Mouse (Mus musculus) neural tube, embryonic 14.5 days (tissue): ENCODE results near the gene Strn4. TPM values are rescaled to one million over a fixed set of nuclear protein-coding genes. Genes with fewer than 3 reads are reported as not detected.

Experiments used
- ATAC-seq: fragments of 200-750 bp; cut with Nextera tagmentation; 2 replicates; pipeline ENCODE4 v1.8.0; 2017; ENCODE audit warnings: low read depth, mild to moderate bottlenecking, moderate TSS enrichment, moderate library complexity
- H3K27ac ChIP-seq: fragments of 300-500 bp; sonication (generic); 2 replicates; pipeline ENCODE4 v1.5.1; 2014; ENCODE audit warnings: low read depth, mild to moderate bottlenecking, control low read depth, low read length, moderate library complexity, mixed read lengths
- H3K27me3 ChIP-seq: fragments of 300-500 bp; sonication (generic); 2 replicates; pipeline ENCODE4 v1.6.1; 2014; ENCODE audit warnings: low read length; ENCODE audit not compliant: control insufficient read depth, insufficient read depth
- H3K36me3 ChIP-seq: fragments of 300-500 bp; sonication (generic); 2 replicates; pipeline ENCODE4 v1.6.1; 2014; ENCODE audit warnings: low read length, mixed read lengths; ENCODE audit not compliant: control insufficient read depth, insufficient read depth
- H3K4me1 ChIP-seq: fragments of 300-500 bp; sonication (generic); 2 replicates; pipeline ENCODE4 v1.6.1; 2014; ENCODE audit warnings: low read length; ENCODE audit not compliant: control insufficient read depth, insufficient read depth
- H3K4me2 ChIP-seq: fragments of 300-500 bp; sonication (generic); 2 replicates; pipeline ENCODE4 v1.6.1; 2014; ENCODE audit warnings: mild to moderate bottlenecking, low read depth, low read length, control low read depth
- H3K4me3 ChIP-seq: fragments of 300-500 bp; sonication (generic); 2 replicates; pipeline ENCODE4 v1.5.1; 2014; ENCODE audit warnings: low read depth, low read length, control low read depth, mixed read lengths
- H3K9ac ChIP-seq: fragments of 300-500 bp; sonication (generic); replicated peaks from 2 replicates; pipeline ENCODE4 v1.6.1; 2014; ENCODE audit warnings: low read depth, mild to moderate bottlenecking, control low read depth, low read length, mixed read lengths
- H3K9me3 ChIP-seq: fragments of 300-500 bp; sonication (generic); 2 replicates; pipeline ENCODE4 v1.6.1; 2016; ENCODE audit warnings: low read length; ENCODE audit not compliant: control insufficient read depth
- WGBS: fragments of 180-500 bp; shearing (Covaris S2); extraction: QIAGEN DNeasy Blood & Tissue Kit; methylation state at CpG from one replicate; pipeline ENCODE4 v1.1.7; 2014; 5-methylcytosine and 5-hydroxymethylcytosine counted together
- polyA plus RNA-seq: library from polyadenylated mRNA; unstranded; fragments of >200 nt; fragmentation: Nextera tagmentation; extraction: Ambion mirVana; gene quantifications from 2 replicates; pipeline ENCODE4 v1.2.1, GENCODE M21; 2014

Strn4 gene
- polyA plus RNA-seq, 1 experiment from 2014 or later: 191 TPM

GRCm38 (mm10) chr7:16783224-16783688 is 32.4 kb upstream of the Strn4 start:
- peaks cover 8% of the 10 kb centered on the region; the same call in 1 of the 2 replicates for H3K4me1 ChIP-seq
- no peaks in the 10 kb centered on the region for H3K36me3 ChIP-seq
- no peak overlapping the region for H3K27ac ChIP-seq
- H3K4me3 ChIP-seq: no peak overlapping the region; the same call in 1 of the 2 replicates
- H3K9me3 ChIP-seq: no peaks in the 10 kb centered on the region
- H3K27me3 ChIP-seq: no peaks in the 10 kb centered on the region
- H3K9ac ChIP-seq: no peak overlapping the region
- WGBS: 28% methylated on average over 10 of the region's 10 CpGs
- H3K4me2 ChIP-seq: peak overlapping the region; percentile 88; the same call in 1 of the 2 replicates
- no peak for ATAC-seq

GRCm38 (mm10) chr7:16783758-16784415 is 31.8 kb upstream of the Strn4 start:
- H3K4me3 ChIP-seq: no peak overlapping the region
- no peak for ATAC-seq
- H3K9me3 ChIP-seq: no peaks in the 10 kb centered on the region
- H3K27ac ChIP-seq: no peak overlapping the region
- WGBS: 43% methylated on average over 17 of the region's 17 CpGs
- no peak overlapping the region for H3K9ac ChIP-seq
- no peaks in the 10 kb centered on the region for H3K27me3 ChIP-seq
- peak overlapping the region; percentile 88; the same call in 1 of the 2 replicates for H3K4me2 ChIP-seq
- no peaks in the 10 kb centered on the region for H3K36me3 ChIP-seq
- peaks cover 8% of the 10 kb centered on the region; the same call in 1 of the 2 replicates for H3K4me1 ChIP-seq

GRCm38 (mm10) chr7:16784498-16784976 is 31.2 kb upstream of the Strn4 start:
- ATAC-seq: no peak
- Histone ChIP-seq H3K27ac (no peak overlapping the region), H3K27me3 (no peaks in the 10 kb centered on the region), H3K9me3 (no peaks in the 10 kb centered on the region), H3K4me2 (no peak overlapping the region), H3K9ac (no peak overlapping the region), H3K4me1 (peaks cover 8% of the 10 kb centered on the region; the same call in 1 of the 2 replicates), H3K36me3 (no peaks in the 10 kb centered on the region), H3K4me3 (no peak overlapping the region)
- WGBS: 61% methylated on average over 10 of the region's 10 CpGs

- WGBS: 79% methylated on average over 8 of the region's 8 CpGs
- no peak overlapping the region for H3K4me2 ChIP-seq
- no peaks in the 10 kb centered on the region for H3K9me3 ChIP-seq
- H3K9ac ChIP-seq: no peak overlapping the region
- ATAC-seq: no peak
- no peak overlapping the region for H3K4me3 ChIP-seq
- H3K27me3 ChIP-seq: no peaks in the 10 kb centered on the region
- H3K4me1 ChIP-seq: peaks cover 8% of the 10 kb centered on the region; the same call in 1 of the 2 replicates
- no peaks in the 10 kb centered on the region for H3K36me3 ChIP-seq
- no peak overlapping the region for H3K27ac ChIP-seq
These were observed 30.1 kb upstream of the Strn4 start for GRCm38 (mm10) chr7:16785541-16786083.

GRCm38 (mm10) chr7:16792316-16792715 is 23.4 kb upstream of the Strn4 start:
- no peak overlapping the region for H3K4me3 ChIP-seq
- no peaks in the 10 kb centered on the region for H3K9me3 ChIP-seq

GRCm38 (mm10) chr7:16793010-16793725 is 22.5 kb upstream of the Strn4 start:
- H3K9me3 ChIP-seq: no peaks in the 10 kb centered on the region
- 93% methylated on average over 19 of the region's 19 CpGs for WGBS
- H3K4me2 ChIP-seq: no peak overlapping the region
- H3K4me3 ChIP-seq: no peak overlapping the region
- no peak overlapping the region for H3K9ac ChIP-seq
- no peaks in the 10 kb centered on the region for H3K4me1 ChIP-seq
- no peak overlapping the region for H3K27ac ChIP-seq
- H3K27me3 ChIP-seq: no peaks in the 10 kb centered on the region
- ATAC-seq: no peak
- no peaks in the 10 kb centered on the region for H3K36me3 ChIP-seq

More at GRCm38 (mm10) chr7:16792316-16792715, 23.4 kb upstream of the Strn4 start:
- 80% methylated on average over 5 of the region's 5 CpGs for WGBS
- H3K36me3 ChIP-seq: no peaks in the 10 kb centered on the region
- H3K4me2 ChIP-seq: no peak overlapping the region
- no peak for ATAC-seq
- H3K27ac ChIP-seq: no peak overlapping the region
- H3K9ac ChIP-seq: no peak overlapping the region
- no peaks in the 10 kb centered on the region for H3K27me3 ChIP-seq
- H3K4me1 ChIP-seq: no peaks in the 10 kb centered on the region

- ATAC-seq: no peak
- no peak overlapping the region for H3K27ac ChIP-seq
- no peaks in the 10 kb centered on the region for H3K9me3 ChIP-seq
- no peaks in the 10 kb centered on the region for H3K27me3 ChIP-seq
- H3K9ac ChIP-seq: no peak overlapping the region
- no peaks in the 10 kb centered on the region for H3K4me1 ChIP-seq
- WGBS: 93% methylated on average over 5 of the region's 5 CpGs
- no peaks in the 10 kb centered on the region for H3K36me3 ChIP-seq
- H3K4me2 ChIP-seq: no peak overlapping the region
- no peak overlapping the region for H3K4me3 ChIP-seq
These were observed 20.8 kb upstream of the Strn4 start for GRCm38 (mm10) chr7:16794886-16795285.

- no peak overlapping the region for H3K27ac ChIP-seq
- no peaks in the 10 kb centered on the region for H3K4me1 ChIP-seq
- no peak overlapping the region for H3K4me2 ChIP-seq
- WGBS: 37% methylated on average over 8 of the region's 8 CpGs
- H3K36me3 ChIP-seq: no peaks in the 10 kb centered on the region
- H3K27me3 ChIP-seq: no peaks in the 10 kb centered on the region
- ATAC-seq: peak; percentile 29; the same call in 1 of the 2 replicates
- H3K4me3 ChIP-seq: no peak overlapping the region
- no peak overlapping the region for H3K9ac ChIP-seq
- H3K9me3 ChIP-seq: no peaks in the 10 kb centered on the region
These were observed 11.2 kb upstream of the Strn4 start for GRCm38 (mm10) chr7:16804409-16805028.
